Mouse (Mus musculus): ENCODE measurements around the gene Setd6.

DNA sequence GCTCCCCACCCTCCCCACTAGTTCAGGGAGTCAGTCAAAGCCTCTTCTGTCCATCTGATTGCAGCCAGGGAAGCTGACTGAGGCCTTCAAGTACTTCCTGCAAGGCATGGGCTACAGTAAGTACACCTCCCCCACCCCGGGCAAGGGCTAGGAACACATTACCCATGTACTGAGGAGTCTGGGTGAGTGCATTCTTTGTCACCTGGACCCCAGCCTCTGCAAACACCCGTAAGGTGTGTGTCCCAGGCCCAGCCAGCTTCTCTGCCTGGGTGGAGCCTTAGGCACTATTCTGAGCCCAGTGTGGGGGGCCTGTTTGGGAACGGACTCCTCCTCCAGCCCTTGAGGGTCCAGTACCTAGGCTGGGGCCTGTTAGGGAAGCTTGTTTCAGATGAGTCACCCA is 4.7 kb upstream of the Setd6 start:
- TF ChIP-seq CTCF (IDR thresholded peaks at IDR 0.05; ENCODE audit: insufficient read depth, low read length) (no peak), POLR2A (IDR thresholded peaks at IDR 0.05; ENCODE audit: borderline replicate concordance, extremely low read depth, low read depth, low read length) (no peak)
